Mouse (Mus musculus) activated CD4-positive, CD25-positive, alpha-beta regulatory T cell, adult 4 months (primary cell): ENCODE results near the gene Olfr283. TPM values are rescaled to one million over a fixed set of nuclear protein-coding genes. Genes with fewer than 3 reads are reported as not detected.

ENCODE experiments used
- polyA plus RNA-seq, 2 experiments: library from polyadenylated mRNA; unstranded; fragments of 100-300 nt; shearing (Covaris generic); gene quantifications; one replicate each; pipeline ENCODE4 v1.2.1; 2017

The Olfr283 gene
- polyA plus RNA-seq, 2 experiments from 2014 or later = not detected

Other genes starting within 250 kb of the Olfr283 start
- gene Asb8, start 215.3 kb downstream of the Olfr283 start, polyA plus RNA-seq = 10 to 100 TPM; 36.6 to 43.2 TPM
- under 1 TPM in 1 of 2 experiments, not detected in 1; 0.25 TPM for gene Ccdc184, start 213.8 kb downstream of the Olfr283 start, polyA plus RNA-seq
- not detected for gene Olfr288, start 185.4 kb downstream of the Olfr283 start, polyA plus RNA-seq
- not detected for gene Gm44579, start 160.0 kb downstream of the Olfr283 start, polyA plus RNA-seq
- not detected for gene Olfr287, start 159.9 kb downstream of the Olfr283 start, polyA plus RNA-seq
- gene Olfr286, start 146.5 kb downstream of the Olfr283 start, polyA plus RNA-seq = not detected
- gene H1fnt, start 123.7 kb downstream of the Olfr283 start, polyA plus RNA-seq = not detected
- gene Zfp641, start 84.8 kb downstream of the Olfr283 start, polyA plus RNA-seq = not detected
- gene Olfr285, start 63.6 kb downstream of the Olfr283 start, polyA plus RNA-seq = not detected
- gene Olfr284, start 40.0 kb downstream of the Olfr283 start, polyA plus RNA-seq = not detected
- not detected for gene Olfr282, start 50.3 kb upstream of the Olfr283 start, polyA plus RNA-seq
- gene Olfr281, start 71.6 kb upstream of the Olfr283 start, polyA plus RNA-seq = not detected
- under 1 TPM in 1 of 2 experiments, not detected in 1; 0.07 TPM for gene OR5BS1P, start 89.0 kb upstream of the Olfr283 start, polyA plus RNA-seq
- gene Lalba, start 101.8 kb upstream of the Olfr283 start, polyA plus RNA-seq = not detected
- not detected for gene Olfr279, start 111.5 kb upstream of the Olfr283 start, polyA plus RNA-seq
- gene Kansl2, start 153.3 kb upstream of the Olfr283 start, polyA plus RNA-seq = 10 to 100 TPM; 29.0 to 35.9 TPM
- gene Ccnt1, start 190.0 kb upstream of the Olfr283 start, polyA plus RNA-seq = 10 to 100 TPM; 71.1 to 73.1 TPM
- not detected for gene 4930415O20Rik, start 190.1 kb upstream of the Olfr283 start, polyA plus RNA-seq
- under 1 TPM; 0.36 to 0.56 TPM for gene Adcy6, start 229.1 kb upstream of the Olfr283 start, polyA plus RNA-seq
- under 1 TPM in 1 of 2 experiments, not detected in 1; 0.19 TPM for gene Cacnb3, start 249.9 kb upstream of the Olfr283 start, polyA plus RNA-seq